Mouse (Mus musculus): ENCODE data around the gene RPS10-NUDT3.

Gene RPS10-NUDT3

GRCm38 (mm10) chr17:27558845-27559244 lies 76.2 kb downstream of the RPS10-NUDT3 start:
- Histone ChIP-seq H3K9me3 (ENCODE audit: low read length) (no peaks in the 10 kb centered on the region), H3K4me1 (replicated peaks; ENCODE audit: low read depth, low read length) (peaks cover 59% of the 10 kb centered on the region), H3K36me3 (ENCODE audit: insufficient read depth, low read length) (peaks cover 42% of the 10 kb centered on the region), H3K27me3 (ENCODE audit: insufficient read depth, low read length) (no peaks in the 10 kb centered on the region), H3K4me3 (replicated peaks; ENCODE audit: low read length) (peak overlapping the region; percentile 95)
- TF ChIP-seq POU5F1 (IDR thresholded peaks at IDR 0.05; ENCODE audit: borderline replicate concordance, low read length) = no peak
- TF ChIP-seq CTCF (conservative IDR thresholded peaks at IDR 0.05; ENCODE audit: low read length) = no peak
- no peak for TF ChIP-seq NANOG (IDR thresholded peaks at IDR 0.05; ENCODE audit: borderline replicate concordance, low read length)

- Histone ChIP-seq H3K4me1 (replicated peaks; ENCODE audit: low read depth, low read length) (peaks cover 62% of the 10 kb centered on the region), H3K27me3 (ENCODE audit: insufficient read depth, low read length) (no peaks in the 10 kb centered on the region), H3K36me3 (ENCODE audit: insufficient read depth, low read length) (peaks cover 38% of the 10 kb centered on the region), H3K4me3 (replicated peaks; ENCODE audit: low read length) (peak overlapping the region; percentile 95), H3K9me3 (ENCODE audit: low read length) (no peaks in the 10 kb centered on the region)
- no peak for TF ChIP-seq NANOG (IDR thresholded peaks at IDR 0.05; ENCODE audit: borderline replicate concordance, low read length)
- TF ChIP-seq POU5F1 (IDR thresholded peaks at IDR 0.05; ENCODE audit: borderline replicate concordance, low read length) = no peak
- TF ChIP-seq CTCF (conservative IDR thresholded peaks at IDR 0.05; ENCODE audit: low read length) = no peak
Measured at GRCm38 (mm10) chr17:27557927-27558661, 76.9 kb downstream of the RPS10-NUDT3 start.

GRCm38 (mm10) chr17:27557181-27557926 lies 77.7 kb downstream of the RPS10-NUDT3 start:
- H3K27me3 ChIP-seq (ENCODE audit: insufficient read depth, low read length) = no peaks in the 10 kb centered on the region
- peaks cover 70% of the 10 kb centered on the region for H3K4me1 ChIP-seq (replicated peaks; ENCODE audit: low read depth, low read length)
- H3K4me3 ChIP-seq (replicated peaks; ENCODE audit: low read length) = peak overlapping the region; percentile 95
- peaks cover 38% of the 10 kb centered on the region for H3K36me3 ChIP-seq (ENCODE audit: insufficient read depth, low read length)
- no peaks in the 10 kb centered on the region for H3K9me3 ChIP-seq (ENCODE audit: low read length)
- TF ChIP-seq POU5F1 (IDR thresholded peaks at IDR 0.05; ENCODE audit: borderline replicate concordance, low read length) (no peak), NANOG (IDR thresholded peaks at IDR 0.05; ENCODE audit: borderline replicate concordance, low read length) (no peak), CTCF (conservative IDR thresholded peaks at IDR 0.05; ENCODE audit: low read length) (no peak)

GRCm38 (mm10) chr17:27556315-27557011 lies 78.6 kb downstream of the RPS10-NUDT3 start, which contains the start of gene Hmga1:
Gene Hmga1, plus strand, starts transcription at chr17:27556497.
- H3K27me3 ChIP-seq (ENCODE audit: insufficient read depth, low read length) = no peaks in the 10 kb centered on the region
- H3K36me3 ChIP-seq (ENCODE audit: insufficient read depth, low read length) = peaks cover 29% of the 10 kb centered on the region
- H3K9me3 ChIP-seq (ENCODE audit: low read length) = no peaks in the 10 kb centered on the region
- peaks cover 70% of the 10 kb centered on the region for H3K4me1 ChIP-seq (replicated peaks; ENCODE audit: low read depth, low read length)
- H3K4me3 ChIP-seq (replicated peaks; ENCODE audit: low read length) = peak within 1 kb of the TSS; percentile 95
- TF ChIP-seq CTCF (conservative IDR thresholded peaks at IDR 0.05; ENCODE audit: low read length) (no peak), POU5F1 (IDR thresholded peaks at IDR 0.05; ENCODE audit: borderline replicate concordance, low read length) (no peak), NANOG (IDR thresholded peaks at IDR 0.05; ENCODE audit: borderline replicate concordance, low read length) (no peak)

- H3K4me1 ChIP-seq (replicated peaks; ENCODE audit: low read depth, low read length) = peaks cover 70% of the 10 kb centered on the region
- TF ChIP-seq CTCF (conservative IDR thresholded peaks at IDR 0.05; ENCODE audit: low read length) = no peak
Measured at GRCm38 (mm10) chr17:27555512-27556172, 79.4 kb downstream of the RPS10-NUDT3 start.

GRCm38 (mm10) chr17:27555075-27555511 lies 79.9 kb downstream of the RPS10-NUDT3 start:
- H3K27me3 ChIP-seq (ENCODE audit: insufficient read depth, low read length) = no peaks in the 10 kb centered on the region
- no peak for TF ChIP-seq CTCF (conservative IDR thresholded peaks at IDR 0.05; ENCODE audit: low read length)
- TF ChIP-seq POU5F1 (IDR thresholded peaks at IDR 0.05; ENCODE audit: borderline replicate concordance, low read length) = no peak
- no peak for TF ChIP-seq NANOG (IDR thresholded peaks at IDR 0.05; ENCODE audit: borderline replicate concordance, low read length)
- peaks cover 66% of the 10 kb centered on the region for H3K4me1 ChIP-seq (replicated peaks; ENCODE audit: low read depth, low read length)
- H3K9me3 ChIP-seq (ENCODE audit: low read length) = no peaks in the 10 kb centered on the region
- H3K4me3 ChIP-seq (replicated peaks; ENCODE audit: low read length) = peak overlapping the region; percentile 95
- peaks cover 15% of the 10 kb centered on the region for H3K36me3 ChIP-seq (ENCODE audit: insufficient read depth, low read length)

More at GRCm38 (mm10) chr17:27555512-27556172, 79.4 kb downstream of the RPS10-NUDT3 start:
- peaks cover 21% of the 10 kb centered on the region for H3K36me3 ChIP-seq (ENCODE audit: insufficient read depth, low read length)
- no peaks in the 10 kb centered on the region for H3K9me3 ChIP-seq (ENCODE audit: low read length)
- no peaks in the 10 kb centered on the region for H3K27me3 ChIP-seq (ENCODE audit: insufficient read depth, low read length)
- H3K4me3 ChIP-seq (replicated peaks; ENCODE audit: low read length) = peak overlapping the region; percentile 95

GRCm38 (mm10) chr17:27554062-27554960 lies 80.7 kb downstream of the RPS10-NUDT3 start:
- Histone ChIP-seq H3K4me3 (replicated peaks; ENCODE audit: low read length) (peak overlapping the region; percentile 95), H3K36me3 (ENCODE audit: insufficient read depth, low read length) (peaks cover 7% of the 10 kb centered on the region), H3K4me1 (replicated peaks; ENCODE audit: low read depth, low read length) (peaks cover 66% of the 10 kb centered on the region), H3K27me3 (ENCODE audit: insufficient read depth, low read length) (no peaks in the 10 kb centered on the region), H3K9me3 (ENCODE audit: low read length) (no peaks in the 10 kb centered on the region)
- TF ChIP-seq NANOG (IDR thresholded peaks at IDR 0.05; ENCODE audit: borderline replicate concordance, low read length) (no peak), POU5F1 (IDR thresholded peaks at IDR 0.05; ENCODE audit: borderline replicate concordance, low read length) (no peak), CTCF (conservative IDR thresholded peaks at IDR 0.05; ENCODE audit: low read length) (no peak)
